Mouse (Mus musculus) small intestine, adult 2 months (tissue): ENCODE results near the gene H13. TPM values are rescaled to one million over a fixed set of nuclear protein-coding genes. Genes with fewer than 3 reads are reported as not detected.
"Not testable (repeated sequence)": the region's sequence is repeated elsewhere in the genome, so short reads cannot be mapped to it uniquely, and the experiment has no call there.

Experiments used
- H3K27ac ChIP-seq: fragments of 200-500 bp; 2 replicates; pipeline ENCODE4 v1.5.1; 2012; ENCODE audit warnings: low read depth, low read length, control low read depth, inconsistent platforms; ENCODE audit not compliant: insufficient read depth
- H3K27me3 ChIP-seq: fragments of 200-500 bp; 2 replicates; pipeline ENCODE4 v1.6.1; 2012; ENCODE audit warnings: mild to moderate bottlenecking, moderate library complexity, low read length, inconsistent platforms; ENCODE audit not compliant: control insufficient read depth, insufficient read depth
- H3K36me3 ChIP-seq: fragments of 200-500 bp; 2 replicates; pipeline ENCODE4 v1.6.1; 2012; ENCODE audit warnings: mild to moderate bottlenecking, low read length, control low read depth, inconsistent platforms; ENCODE audit not compliant: control insufficient read depth, insufficient read depth
- H3K4me1 ChIP-seq: fragments of 200-500 bp; 2 replicates; pipeline ENCODE4 v1.6.1; 2012; ENCODE audit warnings: low read length, inconsistent platforms, mixed read lengths; ENCODE audit not compliant: control insufficient read depth, insufficient read depth, insufficient read length
- H3K4me3 ChIP-seq: fragments of 200-500 bp; 2 replicates; pipeline ENCODE4 v1.5.1; 2012; ENCODE audit warnings: low read depth, mild to moderate bottlenecking, control low read depth, inconsistent platforms, low read length, moderate library complexity
- CTCF ChIP-seq: fragments of 200-500 bp; IDR thresholded peaks from 2 replicates; pipeline ENCODE4 v1.5.1; 2012; ENCODE audit warnings: low read depth, mild to moderate bottlenecking, control low read depth, inconsistent platforms, low read length, moderate library complexity, mixed read lengths; ENCODE audit not compliant: insufficient replicate concordance, insufficient read length; ENCODE audit errors: extremely low read depth
- POLR2A ChIP-seq: fragments of 200-500 bp; IDR thresholded peaks from 2 replicates; pipeline ENCODE4 v1.6.1; 2012; ENCODE audit warnings: low read depth, mild to moderate bottlenecking, control low read depth, inconsistent platforms, low read length, moderate library complexity
- WGBS: fragments of 180-500 bp; shearing (Covaris S2); methylation state at CpG from one replicate; pipeline ENCODE4 v1.1.7; 2018; 5-methylcytosine and 5-hydroxymethylcytosine counted together
- polyA plus RNA-seq: library from polyadenylated mRNA; depleted of rRNA; stranded (reverse); fragments of >200 nt; gene quantifications from 2 replicates; pipeline ENCODE4 v1.2.3, GENCODE M21; 2012

Gene H13
- polyA plus RNA-seq, 1 experiment = 199 TPM

DNA sequence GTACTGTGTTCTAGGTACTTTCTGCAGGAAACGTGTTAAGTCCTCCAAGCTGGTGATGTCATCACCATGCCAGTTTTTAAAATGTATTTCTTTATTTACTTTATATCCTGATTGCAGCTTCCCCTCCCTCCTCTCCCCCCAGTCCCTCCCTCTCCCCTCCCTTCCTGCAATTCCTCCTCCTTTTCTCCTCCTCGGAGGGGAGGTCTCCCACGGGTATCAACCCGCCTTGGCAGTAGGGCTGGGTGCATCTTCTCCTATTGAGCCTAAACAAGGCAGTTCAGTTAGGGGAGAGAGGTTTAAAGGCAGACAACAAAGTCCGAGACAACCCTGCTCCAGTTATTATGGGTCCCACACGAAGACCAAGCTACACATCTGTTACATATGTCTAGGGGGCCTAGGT, 30.4 kb upstream of the H13 start:
- H3K4me3 ChIP-seq = no peak overlapping the region
- no peaks in the 10 kb centered on the region for H3K4me1 ChIP-seq
- H3K27me3 ChIP-seq = no peaks in the 10 kb centered on the region
- H3K36me3 ChIP-seq = no peaks in the 10 kb centered on the region
- no peak overlapping the region for H3K27ac ChIP-seq
- 51% methylated on average over 6 of the region's 6 CpGs for WGBS
- no peak for TF ChIP-seq CTCF
- no peak for TF ChIP-seq POLR2A

DNA sequence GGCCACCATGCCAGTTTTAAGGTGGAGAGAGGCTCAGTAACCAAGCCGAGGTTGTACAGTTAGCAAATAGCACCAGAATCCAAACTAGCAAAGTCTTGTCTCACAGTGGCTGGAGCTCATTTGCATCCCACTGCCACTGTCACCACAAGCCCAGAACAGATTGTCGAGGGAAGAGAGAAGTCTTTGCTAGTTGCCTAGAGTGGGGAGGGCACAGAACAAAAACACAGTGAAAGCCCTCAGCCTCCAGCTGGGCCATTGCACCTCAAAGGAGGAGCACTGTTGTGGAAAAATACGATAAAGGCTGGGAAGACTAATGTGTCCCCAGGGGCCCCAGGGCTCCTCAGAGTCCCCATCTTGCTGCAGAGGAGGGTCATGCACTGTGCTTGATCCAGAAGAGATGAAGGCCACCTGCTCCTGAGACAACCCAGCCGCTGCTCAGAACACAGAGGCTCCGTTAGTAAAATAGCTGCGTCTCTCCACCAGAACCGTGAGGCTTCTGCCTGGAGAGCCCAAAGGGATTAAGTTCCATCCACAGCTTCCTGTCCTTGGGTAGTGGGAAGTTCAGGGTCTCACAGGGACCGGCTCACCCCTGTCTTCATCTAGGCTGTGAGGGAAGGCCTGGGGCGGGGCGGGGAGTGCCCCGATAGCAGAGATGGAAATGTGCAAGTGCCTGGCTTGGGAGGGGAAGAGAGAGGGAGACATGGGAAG, 29.7 kb upstream of the H13 start:
- no peaks in the 10 kb centered on the region for H3K4me1 ChIP-seq
- H3K36me3 ChIP-seq = no peaks in the 10 kb centered on the region
- H3K27me3 ChIP-seq = no peaks in the 10 kb centered on the region
- TF ChIP-seq CTCF (no peak), POLR2A (no peak)
- no peak overlapping the region for H3K4me3 ChIP-seq
- 35% methylated on average over 11 of the region's 11 CpGs for WGBS
- peak overlapping the region; percentile 43; the same call in 1 of the 2 replicates for H3K27ac ChIP-seq

DNA sequence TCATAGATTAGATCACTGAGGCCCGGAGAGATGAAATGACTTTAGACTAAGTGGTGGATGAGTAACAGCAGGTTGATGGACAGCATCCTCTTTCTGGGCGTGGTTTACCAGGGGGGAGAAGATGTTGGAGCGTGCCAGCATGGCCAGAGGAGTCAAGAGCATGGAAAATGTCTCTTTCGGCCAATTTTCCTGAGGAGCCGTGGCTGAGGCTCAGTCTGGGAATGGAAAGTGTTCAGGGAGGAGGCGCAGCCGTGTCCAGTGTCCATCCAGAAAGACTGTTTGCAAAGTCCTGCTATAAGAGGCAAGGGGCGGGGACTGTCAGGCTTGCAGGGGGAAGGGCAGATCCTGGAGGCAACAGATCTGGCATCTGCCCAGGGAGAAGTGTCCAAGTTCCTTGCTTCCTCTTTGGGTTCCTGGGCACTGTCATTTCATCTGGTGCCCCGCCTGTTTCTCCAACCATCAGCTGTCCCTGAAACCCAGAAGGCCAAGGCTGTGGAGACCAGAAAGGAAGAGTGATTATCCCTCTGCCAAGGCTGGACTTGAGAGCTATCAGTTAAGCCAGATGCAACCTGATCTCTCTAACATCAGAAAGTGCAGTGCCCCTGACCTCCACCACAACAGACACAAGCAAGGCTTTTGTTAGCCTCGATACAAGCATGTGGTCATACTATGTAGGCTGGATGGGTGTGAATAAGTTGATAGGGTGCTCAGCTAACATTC, 16.2 kb upstream of the H13 start:
- Histone ChIP-seq H3K27ac (0 out of 2 replicates have a peak overlapping the region, but pooled peaks have one; percentile 46), H3K4me1 (no peaks in the 10 kb centered on the region), H3K27me3 (no peaks in the 10 kb centered on the region), H3K36me3 (no peaks in the 10 kb centered on the region), H3K4me3 (no peak overlapping the region)
- WGBS = 46% methylated on average over 10 of the region's 10 CpGs
- TF ChIP-seq POLR2A = no peak
- no peak for TF ChIP-seq CTCF

DNA sequence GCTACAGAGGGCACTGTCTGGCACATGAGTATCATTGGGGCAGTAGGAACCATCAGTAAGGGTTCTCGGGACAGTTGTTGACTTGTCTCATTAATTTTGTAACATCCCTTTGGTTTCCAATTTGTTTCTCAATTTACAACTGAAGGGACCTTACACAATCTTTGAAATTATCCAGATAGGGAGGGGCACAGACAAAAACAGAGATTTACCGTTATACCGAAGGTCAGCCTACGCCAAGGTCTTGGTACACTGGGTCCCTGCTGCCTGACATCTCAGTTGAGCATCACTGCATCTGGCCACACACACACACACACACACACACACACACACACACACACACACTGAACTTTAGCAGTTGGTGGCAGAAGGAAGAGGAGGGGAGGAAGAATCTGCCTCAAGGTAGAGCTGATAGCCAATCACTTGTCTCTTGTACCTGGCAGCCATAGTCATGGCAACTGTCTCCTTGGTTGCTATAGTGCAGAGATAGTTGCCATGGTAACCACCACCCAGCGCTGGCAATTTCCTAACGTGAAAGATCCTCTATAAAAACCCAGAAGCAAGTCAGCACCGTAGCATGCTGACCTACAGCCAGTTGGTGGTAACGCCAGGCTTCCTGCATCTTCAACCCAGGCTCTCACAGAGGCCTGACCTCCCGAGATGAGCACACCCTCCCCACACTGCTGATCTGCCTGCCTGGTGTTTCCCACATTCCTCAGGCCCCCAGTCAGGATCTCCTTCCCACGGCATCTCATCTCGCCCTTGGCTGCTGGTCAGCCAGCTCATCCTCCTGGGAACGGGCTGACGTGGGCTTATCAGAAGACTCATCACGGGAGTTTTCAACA, 15.2 kb upstream of the H13 start:
- no peak overlapping the region for H3K4me3 ChIP-seq
- no peaks in the 10 kb centered on the region for H3K4me1 ChIP-seq
- no peaks in the 10 kb centered on the region for H3K36me3 ChIP-seq
- 32% methylated on average over 14 of the region's 14 CpGs for WGBS
- H3K27me3 ChIP-seq = no peaks in the 10 kb centered on the region
- no peak for TF ChIP-seq CTCF
- TF ChIP-seq POLR2A = no peak
- no peak overlapping the region for H3K27ac ChIP-seq

DNA sequence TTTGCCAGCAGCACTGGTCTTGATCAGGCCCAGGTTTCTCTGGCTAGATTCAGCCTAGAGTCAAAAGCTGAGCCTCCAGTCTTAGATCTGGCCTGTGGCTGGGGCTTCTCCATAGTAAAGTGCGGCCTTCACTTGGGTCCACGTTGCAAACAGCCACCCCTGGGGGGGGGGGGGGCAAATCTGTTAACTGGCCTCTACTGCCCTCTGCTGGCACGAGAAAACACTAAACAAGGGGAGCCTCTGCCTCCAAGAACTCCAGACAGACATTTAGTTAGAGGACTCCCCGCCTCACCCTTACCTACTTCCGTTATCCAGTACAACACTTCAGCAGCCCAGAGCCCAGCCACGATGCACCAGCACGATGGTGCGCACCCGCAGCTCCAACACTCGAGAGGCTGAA, 11.9 kb upstream of the H13 start:
- no peak overlapping the region for H3K4me3 ChIP-seq
- no peaks in the 10 kb centered on the region for H3K27me3 ChIP-seq
- no peak overlapping the region for H3K27ac ChIP-seq
- H3K4me1 ChIP-seq = no peaks in the 10 kb centered on the region
- TF ChIP-seq CTCF (peak; percentile 49; the same call in 1 of the 2 replicates), POLR2A (no peak)
- WGBS = 57% methylated on average over 10 of the region's 10 CpGs
- no peaks in the 10 kb centered on the region for H3K36me3 ChIP-seq

DNA sequence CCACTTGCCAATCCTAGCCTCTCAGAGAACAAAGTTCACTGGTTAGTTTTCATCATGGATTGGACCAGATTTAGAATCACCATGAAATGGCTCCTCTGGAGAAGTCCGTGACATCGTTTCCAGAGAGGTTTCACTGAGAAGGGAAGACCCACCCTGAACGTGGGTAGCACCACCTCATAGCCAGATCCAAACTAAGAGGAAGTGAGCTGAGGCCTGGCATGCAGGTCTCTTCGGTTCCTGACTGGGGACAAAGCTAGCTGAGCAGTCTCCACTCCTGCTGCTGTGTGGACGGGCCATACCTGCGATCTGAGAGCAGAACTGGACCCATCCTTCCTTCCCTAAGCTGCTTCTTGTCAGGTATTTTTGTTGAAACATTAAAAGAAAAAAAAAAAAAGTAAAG, 8.1 kb upstream of the H13 start:
- WGBS = 67% methylated on average over 6 of the region's 6 CpGs
- no peak for TF ChIP-seq CTCF
- no peak for TF ChIP-seq POLR2A
- no peaks in the 10 kb centered on the region for H3K36me3 ChIP-seq
- no peaks in the 10 kb centered on the region for H3K4me1 ChIP-seq
- H3K27ac ChIP-seq = no peak overlapping the region
- no peaks in the 10 kb centered on the region for H3K27me3 ChIP-seq
- no peak overlapping the region for H3K4me3 ChIP-seq

DNA sequence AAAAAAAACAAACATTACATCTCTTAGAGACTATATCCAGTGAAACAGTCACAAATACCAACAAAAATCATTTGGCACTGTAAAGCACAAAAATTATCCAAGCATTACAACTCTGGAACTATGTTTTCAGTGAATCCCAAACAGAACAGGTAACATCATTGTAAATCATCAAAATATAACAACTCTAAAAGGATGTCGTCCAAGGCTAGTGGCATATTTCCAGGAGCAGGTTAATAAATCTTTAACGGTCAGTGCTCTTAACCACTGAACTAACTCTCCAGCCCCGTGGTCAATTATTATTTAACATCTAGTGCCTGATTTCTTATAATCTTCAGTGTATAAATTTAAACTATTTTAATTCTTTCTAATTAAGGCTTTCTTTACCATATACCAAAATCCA, 3.1 kb upstream of the H13 start:
- H3K27me3 ChIP-seq, H3K4me3 ChIP-seq: not testable (repeated sequence)
- WGBS = 48% methylated on average over 3 of the region's 3 CpGs

More for the DNA sequence above, 3.1 kb upstream of the H13 start:
- H3K4me1 ChIP-seq, H3K27ac ChIP-seq, H3K36me3 ChIP-seq: not testable (repeated sequence)
